ENCODE assay signal across 21 mouse cellular contexts in the genomic region with DNA sequence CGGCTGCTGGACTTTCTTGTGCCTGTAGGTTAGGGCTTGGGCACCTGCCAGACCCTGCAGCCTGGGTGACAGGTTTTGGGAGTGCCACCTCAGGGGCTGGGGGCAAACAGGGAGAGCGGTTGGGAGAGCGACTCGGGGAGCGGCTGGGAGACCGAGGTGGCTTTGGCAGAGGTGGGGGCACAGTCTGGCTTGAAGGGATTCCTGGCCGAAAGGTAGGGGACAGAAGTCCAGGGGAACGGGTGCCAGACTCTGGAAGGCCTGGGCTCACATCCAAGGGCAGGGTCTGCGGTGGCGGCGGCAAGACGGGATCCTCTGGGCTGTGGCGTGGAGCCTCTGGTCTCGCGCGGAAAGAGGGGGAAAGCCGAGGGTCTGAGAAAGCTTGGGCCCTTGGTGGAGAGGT. TPM values are rescaled to one million over a fixed set of nuclear protein-coding genes. Genes with fewer than 3 reads are reported as not detected.
A peak's percentile ranks its signal among the peaks of the same experiment; 100 is the strongest.
DNase-seq lines count a peak whose midpoint lies in the region; TF ChIP-seq lines count a peak whose summit lies in the region.
"Had no signal": no experiment of that assay in that cellular context is flagged by ENCODE, and none has a peak within 500 bp of the region (broad histone marks: within the 10 kb centered on the region; RNA-seq: fewer than 3 reads in every experiment).

No protein-coding gene starts in this region.

- peak overlapping the region; percentile 94 for H3K27ac ChIP-seq in cerebellum, adult 2 months (ENCODE audit: insufficient read depth, low read length)
- no peak overlapping the region for H3K27ac ChIP-seq in ES-E14 (ENCODE audit: insufficient read depth, low read depth, low read length, poor library complexity, severe bottlenecking)
- H3K27ac ChIP-seq in olfactory bulb, adult 2 months (ENCODE audit: insufficient read depth, low read depth, low read length), result peak overlapping the region; percentile 99
- H3K27ac ChIP-seq: forebrain, embryonic 10.5 days; hindbrain, embryonic 10.5 days; left cerebral cortex, adult 2 months; limb, embryonic 15.5 days; liver, embryonic 15.5 days; macrophage; midbrain, embryonic 15.5 days; neural tube, embryonic 13.5 days had no signal

- no peaks in the 10 kb centered on the region for H3K27me3 ChIP-seq in cerebellum, adult 2 months (ENCODE audit: control insufficient read depth, insufficient read depth, low read length)
- H3K27me3 ChIP-seq: liver, embryonic 15.5 days; midbrain, embryonic 15.5 days; neural tube, embryonic 13.5 days had no signal

- H3K36me3 ChIP-seq in ES-E14 (ENCODE audit: control insufficient read depth, insufficient read depth, low read length, poor library complexity, severe bottlenecking), result no peaks in the 10 kb centered on the region
- H3K36me3 ChIP-seq: forebrain, embryonic 10.5 days; hindbrain, embryonic 10.5 days; limb, embryonic 15.5 days; liver, embryonic 15.5 days; midbrain, embryonic 15.5 days; neural tube, embryonic 13.5 days had no signal

- no peak for TF ChIP-seq POLR2A in cerebellum, adult 2 months (IDR thresholded peaks at IDR 0.05; ENCODE audit: borderline replicate concordance, insufficient read depth, low read length)
- no peak for TF ChIP-seq POLR2A in olfactory bulb, adult 2 months (IDR thresholded peaks at IDR 0.05; ENCODE audit: insufficient read depth, low read depth, low read length)

- WGBS in cerebellum, adult 2 months, result 18% methylated on average over 17 of the region's 17 CpGs
- WGBS in olfactory bulb, adult 2 months, result 65% methylated on average over 17 of the region's 17 CpGs

- TF ChIP-seq CTCF in cerebellum, adult 2 months (IDR thresholded peaks at IDR 0.05; ENCODE audit: borderline replicate concordance, insufficient read depth, low read depth, low read length), result no peak
- no peak for TF ChIP-seq CTCF in olfactory bulb, adult 2 months (IDR thresholded peaks at IDR 0.05; ENCODE audit: insufficient read depth, low read depth, low read length)

- H3K4me3 ChIP-seq in cerebellum, adult 2 months (replicated peaks; ENCODE audit: insufficient read depth, low read depth, low read length), result peak overlapping the region; percentile 87
- peak overlapping the region; percentile 54 to 56 for H3K4me3 ChIP-seq in ES-E14 (ENCODE audit: insufficient read depth in 1 of 2, low read depth in 1 of 2, low read length in 2 of 2, poor library complexity in 1 of 2, severe bottlenecking in 1 of 2)
- peak overlapping the region; percentile 87 for H3K4me3 ChIP-seq in olfactory bulb, adult 2 months (ENCODE audit: insufficient read depth, low read depth, low read length)
- H3K4me3 ChIP-seq: forebrain, embryonic 10.5 days; hindbrain, embryonic 10.5 days; left cerebral cortex, adult 2 months; limb, embryonic 15.5 days; liver, embryonic 15.5 days; midbrain, embryonic 15.5 days; myocyte; neural tube, embryonic 13.5 days had no signal

- in situ Hi-C loops in ES-E14 (cut with MboI; ENCODE audit: low sequenced_read_pairs in 2 of 2, unreplicated experiment in 2 of 2), result no loop called here

- peak in 1 of 2 experiments; percentile 69 for DNase-seq in cerebellum, adult 2 months
- no peak for DNase-seq in cerebellum, postnatal 36 days
- peak; percentile 59 for DNase-seq in kidney, adult 9 months
- no peak for DNase-seq in kidney, postnatal 4 days
- DNase-seq in ES-E14 (ENCODE audit: low read depth, low spot score), result no peak
- DNase-seq in adrenal gland, postnatal 36 days, result no peak
- DNase-seq: adrenal gland, adult 8-10 months; gastrocnemius, postnatal 10 days; layer of hippocampus, adult 9-11 months; left cerebral cortex, postnatal 4 days had no signal

- peak overlapping the region; percentile 45; the same call in 1 of the 2 replicates for H3K9ac ChIP-seq in ES-E14 (ENCODE audit: insufficient read depth, low read depth, low read length, poor library complexity, severe bottlenecking)
- H3K9ac ChIP-seq: limb, embryonic 15.5 days; liver, embryonic 15.5 days; midbrain, embryonic 15.5 days; neural tube, embryonic 13.5 days had no signal

- H3K4me1 ChIP-seq in cerebellum, adult 2 months (ENCODE audit: control insufficient read depth, insufficient read depth, low read length), result peaks cover 31% of the 10 kb centered on the region
- peaks cover 0 to 5% of the 10 kb centered on the region in 2 experiments; a peak in 1 of 4 replicates for H3K4me1 ChIP-seq in ES-E14 (ENCODE audit: control insufficient read depth in 2 of 2, insufficient read depth in 2 of 2, low read length in 2 of 2, poor library complexity in 1 of 2)
- peaks cover 36% of the 10 kb centered on the region for H3K4me1 ChIP-seq in olfactory bulb, adult 2 months (ENCODE audit: control insufficient read depth, insufficient read depth, low read length)
- H3K4me1 ChIP-seq: forebrain, embryonic 10.5 days; limb, embryonic 15.5 days; liver, embryonic 15.5 days had no signal

- no peaks in the 10 kb centered on the region for H3K9me3 ChIP-seq in ES-E14 (ENCODE audit: control insufficient read depth, insufficient read depth, low read depth, low read length)
- H3K9me3 ChIP-seq: forebrain, embryonic 10.5 days; hindbrain, embryonic 10.5 days; limb, embryonic 15.5 days; liver, embryonic 15.5 days; midbrain, embryonic 15.5 days; neural tube, embryonic 13.5 days had no signal

TF ChIP-seq in ES-E14, 5 proteins besides CTCF, POLR2A, EP300 and RAD21:
- TF ChIP-seq MAFK (IDR thresholded peaks at IDR 0.05; ENCODE audit: insufficient read depth, low read depth, low read length) (no peak), ZNF384 (IDR thresholded peaks at IDR 0.05; ENCODE audit: low read depth, low read length) (no peak), HCFC1 (IDR thresholded peaks at IDR 0.05; ENCODE audit: borderline replicate concordance, insufficient read depth, low read length) (no peak), CHD2 (IDR thresholded peaks at IDR 0.05; ENCODE audit: low read depth, low read length) (no peak), ZC3H11A (IDR thresholded peaks at IDR 0.05; ENCODE audit: borderline replicate concordance, low read depth, low read length) (no peak)
TF ChIP-seq in ES-E14: peak in this region for 0.

RNA-seq across cellular contexts. Expression of a gene that starts 2.6 kb away (rescaled TPM):
- 103 and 106 TPM in 2 replicates for polyA plus RNA-seq in cerebellum, adult 2 months (2012; rRNA removed)
- total RNA-seq in ES-E14 (2012; rRNA removed), result 0.09 TPM in 1 of 2 replicates, not detected in the other
- polyA plus RNA-seq in olfactory bulb, adult 2 months (2012; ENCODE audit: insufficient read depth, insufficient read length, low replicate concordance, missing spikeins), result not detected in 2 replicates
- total RNA-seq in adrenal gland, postnatal 36 days (2021), result under 1 TPM; 0.66 to 0.76 TPM
- polyA plus RNA-seq: activated CD4-positive, CD25-positive, alpha-beta regulatory T cell, adult 4 months had no signal

RNA-seq across cellular contexts. Expression of a gene that starts 12.4 kb away (rescaled TPM):
- 889 and 965 TPM in 2 replicates for polyA plus RNA-seq in cerebellum, adult 2 months (2012; rRNA removed)
- total RNA-seq in ES-E14 (2012; rRNA removed), result 43.8 and 50.3 TPM in 2 replicates
- not detected in 2 replicates for polyA plus RNA-seq in olfactory bulb, adult 2 months (2012; ENCODE audit: insufficient read depth, insufficient read length, low replicate concordance, missing spikeins)
- total RNA-seq in adrenal gland, postnatal 36 days (2021), result 10 to 100 TPM; 32.7 to 34.8 TPM

RNA-seq across cellular contexts. Expression of a gene that starts 14.0 kb away (rescaled TPM):
- polyA plus RNA-seq in cerebellum, adult 2 months (2012; rRNA removed), result 3.8 and 4.0 TPM in 2 replicates
- total RNA-seq in ES-E14 (2012; rRNA removed), result 0.16 TPM in 1 of 2 replicates, not detected in the other
- polyA plus RNA-seq in olfactory bulb, adult 2 months (2012; ENCODE audit: insufficient read depth, insufficient read length, low replicate concordance, missing spikeins), result not detected in 2 replicates
- total RNA-seq in adrenal gland, postnatal 36 days (2021), result under 1 TPM in 1 of 2 experiments, not detected in 1; 0.20 TPM
- polyA plus RNA-seq: macrophage had no signal

RNA-seq across cellular contexts. Expression of a gene that starts 38.4 kb away (rescaled TPM):
- polyA plus RNA-seq in cerebellum, adult 2 months (2012; rRNA removed), result 6.1 and 6.9 TPM in 2 replicates
- 17.3 and 19.0 TPM in 2 replicates for total RNA-seq in ES-E14 (2012; rRNA removed)
- polyA plus RNA-seq in olfactory bulb, adult 2 months (2012; ENCODE audit: insufficient read depth, insufficient read length, low replicate concordance, missing spikeins), result not detected in 2 replicates
- total RNA-seq in adrenal gland, postnatal 36 days (2021), result 10 to 100 TPM; 44.9 to 71.7 TPM

RNA-seq across cellular contexts. Expression of a gene that starts 49.9 kb away (rescaled TPM):
- 38.1 and 39.3 TPM in 2 replicates for polyA plus RNA-seq in cerebellum, adult 2 months (2012; rRNA removed)
- 9.3 and 15.5 TPM in 2 replicates for total RNA-seq in ES-E14 (2012; rRNA removed)
- not detected in 2 replicates for polyA plus RNA-seq in olfactory bulb, adult 2 months (2012; ENCODE audit: insufficient read depth, insufficient read length, low replicate concordance, missing spikeins)
- 10 to 100 TPM; 30.8 to 42.9 TPM for total RNA-seq in adrenal gland, postnatal 36 days (2021)
